Mouse (Mus musculus) erythroblast, adult 5-6 weeks (primary cell): ENCODE measurements around the gene Mcu. TPM values are rescaled to one million over a fixed set of nuclear protein-coding genes. Genes with fewer than 3 reads are reported as not detected.

Experiments
- total RNA-seq, 2 experiments: library from RNA; stranded (forward) in 1 of 2; stranded (reverse) in 1 of 2; fragments of 150-400 nt in 1 of 2; fragments of 200-764, 138-1000 nt in 1 of 2; gene quantifications; 2 replicates each; pipeline versions ENCODE4 v1.2.3 to v1.2.4; 2015 to 2017; ENCODE audit warnings: low replicate concordance in 2 of 2

Gene Mcu
- total RNA-seq, 2 experiments from 2014 or later, result 10.0 to 16.2 TPM

Other genes with a start within 250 kb of the Mcu start
- gene Gm10273, start 221.1 kb downstream of the Mcu start, total RNA-seq (2015; ENCODE audit: low replicate concordance), result 2.3 and 13.4 TPM in 2 replicates
- 14.7 and 49.6 TPM in 2 replicates for gene Gm10273, start 221.1 kb downstream of the Mcu start, total RNA-seq (2017; ENCODE audit: low replicate concordance)
- gene Pla2g12b, start 213.0 kb downstream of the Mcu start, total RNA-seq (2015; ENCODE audit: low replicate concordance), result not detected in 2 replicates
- not detected in 2 replicates for gene Pla2g12b, start 213.0 kb downstream of the Mcu start, total RNA-seq (2017; ENCODE audit: low replicate concordance)
- not detected in 2 replicates for gene Oit3, start 174.9 kb downstream of the Mcu start, total RNA-seq (2015; ENCODE audit: low replicate concordance)
- gene Oit3, start 174.9 kb downstream of the Mcu start, total RNA-seq (2017; ENCODE audit: low replicate concordance), result not detected in 2 replicates
- gene Gm10322, start 629 bp downstream of the Mcu start, total RNA-seq (2015; ENCODE audit: low replicate concordance), result not detected in 2 replicates
- not detected in 2 replicates for gene Gm10322, start 629 bp downstream of the Mcu start, total RNA-seq (2017; ENCODE audit: low replicate concordance)
- gene Micu1, start 85.8 kb upstream of the Mcu start, total RNA-seq (2015; ENCODE audit: low replicate concordance), result 51.8 and 62.8 TPM in 2 replicates
- 59.9 and 77.1 TPM in 2 replicates for gene Micu1, start 85.8 kb upstream of the Mcu start, total RNA-seq (2017; ENCODE audit: low replicate concordance)